Mouse (Mus musculus): ENCODE results near the gene AW011738. TPM values are rescaled to one million over a fixed set of nuclear protein-coding genes. Genes with fewer than 3 reads are reported as not detected.
A peak's percentile ranks its signal among the peaks of the same experiment; 100 is the strongest.

The AW011738 gene
- total and polyA plus RNA-seq, 3 experiments = 4.6 to 12.1 (median 9.7) TPM

DNA sequence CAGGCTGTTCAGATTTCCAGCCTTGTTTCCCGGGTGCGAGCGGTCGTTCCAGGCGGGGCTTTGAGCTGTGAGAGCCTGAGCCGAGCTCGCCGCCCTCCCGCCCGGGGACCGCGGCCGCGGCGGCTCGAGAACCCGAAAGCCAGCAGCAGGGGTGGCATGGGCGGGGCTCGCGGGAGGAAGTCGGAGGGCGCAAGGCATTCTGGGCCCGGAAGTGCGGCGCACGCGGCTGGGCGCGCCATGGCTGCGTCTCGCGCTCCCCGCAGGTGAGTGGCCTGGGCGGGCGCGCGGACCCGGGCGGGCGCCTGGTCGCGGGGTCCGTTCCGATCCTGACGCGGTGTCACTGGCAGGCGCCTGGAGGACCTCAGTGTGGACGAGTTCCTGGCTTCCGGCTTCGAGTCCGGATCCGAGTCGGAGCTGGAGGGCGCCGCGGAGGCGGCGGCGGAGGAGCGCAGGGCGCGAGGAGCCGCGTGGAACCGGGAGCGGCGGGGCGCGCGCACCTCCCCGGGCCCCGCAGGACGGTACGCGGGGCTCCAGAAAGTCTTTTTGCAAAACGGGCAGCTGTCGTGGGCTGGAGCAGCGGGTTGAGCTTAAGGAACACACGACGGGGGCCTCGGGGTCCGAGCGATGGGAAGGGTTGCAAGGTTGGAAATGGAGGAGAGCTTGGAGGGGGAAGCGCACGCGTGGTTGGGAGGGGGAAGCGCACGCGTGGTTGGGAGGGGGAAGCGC, 32.9 kb downstream of the AW011738 start, which contains the start of gene Noc2l:
TSS of gene Noc2l (plus strand) at position 203 of the 726 bp plus-strand sequence.
- Histone ChIP-seq H3K4me3 (peak within 1 kb of the TSS; percentile 75), H3K27me3 (ENCODE audit: control insufficient read depth, insufficient read depth, low read length) (no peaks in the 10 kb centered on the region), H3K9ac (ENCODE audit: low read depth, low read length) (peak within 1 kb of the TSS; percentile 90), H3K36me3 (ENCODE audit: control insufficient read depth, insufficient read depth, low read length) (no peaks in the 10 kb centered on the region), H3K79me2 (replicated peaks; ENCODE audit: control insufficient read depth, insufficient read depth, low read length) (peaks cover 3% of the 10 kb centered on the region), H3K4me1 (ENCODE audit: control insufficient read depth, insufficient read depth, low read length) (peaks cover 2% of the 10 kb centered on the region; the same call in 1 of the 2 replicates), H3K27ac (peak within 1 kb of the TSS; percentile 83)
- DNase-seq = peak; percentile 93 to 94
- under 1% methylated on average over 86 of the region's 90 CpGs for WGBS
- peak; percentile 69 for TF ChIP-seq POLR2A (IDR thresholded peaks at IDR 0.05; ENCODE audit: insufficient read depth, low read depth, low read length)
- no peak for TF ChIP-seq EP300 (IDR thresholded peaks at IDR 0.05; ENCODE audit: insufficient read depth, low read depth, low read length)
- intact Hi-C loops (cut with DNase I) = loop anchor here (2.0 kb wide), 2 partner anchors 33 to 125 kb away; partner anchors contain the start of gene AW011738

DNA sequence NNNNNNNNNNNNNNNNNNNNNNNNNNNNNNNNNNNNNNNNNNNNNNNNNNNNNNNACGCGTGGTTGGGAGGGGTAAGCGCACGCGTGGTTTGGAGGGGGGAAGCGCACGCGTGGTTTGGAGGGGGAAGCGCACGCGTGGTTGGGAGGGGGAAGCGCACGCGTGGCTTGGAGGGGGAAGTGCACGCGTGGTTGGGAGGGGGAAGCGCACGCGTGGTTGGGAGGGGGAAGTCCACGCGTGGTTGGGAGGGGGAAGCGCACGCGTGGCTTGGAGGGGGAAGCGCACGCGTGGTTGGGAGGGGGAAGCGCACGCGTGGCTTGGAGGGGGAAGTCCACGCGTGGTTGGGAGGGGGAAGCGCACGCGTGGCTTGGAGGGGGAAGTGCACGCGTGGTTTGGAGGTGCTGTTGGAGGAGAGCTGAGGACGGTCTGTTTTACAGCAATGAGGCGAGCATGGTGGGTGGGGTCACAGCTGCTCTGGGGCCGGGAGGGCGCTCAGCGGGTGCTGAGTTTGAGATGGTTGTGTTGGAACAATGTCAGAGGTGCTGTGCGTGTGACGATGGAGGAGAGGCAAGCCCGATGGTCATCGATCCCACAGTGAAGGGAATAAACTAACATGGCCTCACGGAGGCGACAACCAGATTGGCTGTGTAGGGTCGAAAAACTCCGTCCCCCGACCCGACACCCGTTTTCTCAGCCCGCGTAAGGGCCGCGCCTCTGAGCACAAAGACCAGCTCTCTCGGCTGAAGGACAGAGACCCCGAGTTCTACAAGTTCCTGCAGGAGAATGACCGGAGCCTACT, 33.7 kb downstream of the AW011738 start:
- TF ChIP-seq EP300 (IDR thresholded peaks at IDR 0.05; ENCODE audit: insufficient read depth, low read depth, low read length) (no peak), POLR2A (IDR thresholded peaks at IDR 0.05; ENCODE audit: insufficient read depth, low read depth, low read length) (no peak), CTCF (IDR thresholded peaks at IDR 0.05) (no peak)
- WGBS = 36% methylated on average over 58 of the region's 60 CpGs

DNA sequence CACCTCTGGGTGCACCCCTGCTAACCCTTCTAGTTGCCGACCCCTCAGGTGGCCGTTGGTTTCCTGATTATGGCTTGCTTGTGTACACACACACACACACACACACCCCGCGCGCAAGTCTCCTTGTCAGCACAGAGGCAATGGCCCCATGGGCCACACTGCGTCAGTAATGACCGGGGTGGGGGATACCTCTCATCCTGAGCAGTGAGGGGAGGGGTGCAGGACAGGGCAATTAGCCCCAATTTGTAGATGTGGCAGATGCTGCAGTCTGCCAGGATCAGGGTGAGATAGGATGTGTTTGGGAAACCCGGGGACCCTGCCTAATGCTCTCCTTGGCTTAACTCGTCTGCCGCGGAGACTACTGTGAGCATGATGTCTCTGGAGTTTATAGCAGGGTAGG, 46.5 kb downstream of the AW011738 start:
- H3K27me3 ChIP-seq (ENCODE audit: control insufficient read depth, insufficient read depth, low read length) = peaks cover 3% of the 10 kb centered on the region; the same call in 1 of the 2 replicates
- H3K4me3 ChIP-seq = no peak overlapping the region
- no peaks in the 10 kb centered on the region for H3K79me2 ChIP-seq (replicated peaks; ENCODE audit: control insufficient read depth, insufficient read depth, low read length)
- H3K27ac ChIP-seq = no peak overlapping the region
- TF ChIP-seq POLR2A (IDR thresholded peaks at IDR 0.05; ENCODE audit: insufficient read depth, low read depth, low read length) (no peak), EP300 (IDR thresholded peaks at IDR 0.05; ENCODE audit: insufficient read depth, low read depth, low read length) (no peak), CTCF (IDR thresholded peaks at IDR 0.05) (no peak)
- no peak overlapping the region for H3K9ac ChIP-seq (ENCODE audit: low read depth, low read length)
- intact Hi-C loops (cut with DNase I) = no loop called here
- no peaks in the 10 kb centered on the region for H3K36me3 ChIP-seq (ENCODE audit: control insufficient read depth, insufficient read depth, low read length)
- WGBS = 69% methylated on average over 11 of the region's 11 CpGs
- peaks cover 2% of the 10 kb centered on the region; the same call in 1 of the 2 replicates for H3K4me1 ChIP-seq (ENCODE audit: control insufficient read depth, insufficient read depth, low read length)
- no peak for DNase-seq

More for the DNA sequence above, 33.7 kb downstream of the AW011738 start:
- Histone ChIP-seq H3K4me3 (no peak overlapping the region), H3K36me3 (ENCODE audit: control insufficient read depth, insufficient read depth, low read length) (no peaks in the 10 kb centered on the region), H3K27ac (no peak overlapping the region), H3K4me1 (ENCODE audit: control insufficient read depth, insufficient read depth, low read length) (peaks cover 2% of the 10 kb centered on the region; the same call in 1 of the 2 replicates), H3K9ac (ENCODE audit: low read depth, low read length) (peak overlapping the region; percentile 39), H3K27me3 (ENCODE audit: control insufficient read depth, insufficient read depth, low read length) (no peaks in the 10 kb centered on the region), H3K79me2 (replicated peaks; ENCODE audit: control insufficient read depth, insufficient read depth, low read length) (peaks cover 3% of the 10 kb centered on the region)
- no peak for DNase-seq
- intact Hi-C loops (cut with DNase I) = loop anchor here (2.0 kb wide), 1 partner anchor 126 kb away; no protein-coding TSS in a partner anchor

DNA sequence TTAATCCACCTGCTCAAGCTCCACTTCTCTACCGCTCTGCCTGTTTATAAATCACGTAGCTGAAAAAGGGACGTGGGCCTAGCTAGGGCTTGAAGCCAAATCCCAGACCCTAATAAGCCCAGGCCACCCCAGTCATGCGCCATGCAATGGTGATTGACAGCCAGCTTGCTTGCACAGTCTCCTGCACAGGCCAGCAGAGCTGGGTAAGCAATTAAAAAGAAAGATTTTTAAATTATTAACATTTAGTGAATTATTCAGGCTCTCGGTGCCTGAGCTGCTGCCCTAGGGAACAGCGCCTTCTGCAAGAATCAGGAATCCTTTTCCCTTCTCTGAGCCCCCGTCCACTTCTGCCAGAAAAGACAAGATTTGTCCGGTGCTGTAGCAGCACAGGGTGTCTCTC, 48.0 kb downstream of the AW011738 start:
- 77% methylated on average over 8 of the region's 8 CpGs for WGBS
- no peak for TF ChIP-seq CTCF (IDR thresholded peaks at IDR 0.05)
- no peak for TF ChIP-seq POLR2A (IDR thresholded peaks at IDR 0.05; ENCODE audit: insufficient read depth, low read depth, low read length)
- TF ChIP-seq EP300 (IDR thresholded peaks at IDR 0.05; ENCODE audit: insufficient read depth, low read depth, low read length) = no peak
- no peaks in the 10 kb centered on the region for H3K36me3 ChIP-seq (ENCODE audit: control insufficient read depth, insufficient read depth, low read length)
- peaks cover 6% of the 10 kb centered on the region; the same call in 1 of the 2 replicates for H3K27me3 ChIP-seq (ENCODE audit: control insufficient read depth, insufficient read depth, low read length)
- no peaks in the 10 kb centered on the region for H3K79me2 ChIP-seq (replicated peaks; ENCODE audit: control insufficient read depth, insufficient read depth, low read length)
- H3K27ac ChIP-seq = no peak overlapping the region
- no peak for DNase-seq
- H3K4me3 ChIP-seq = no peak overlapping the region
- intact Hi-C loops (cut with DNase I) = no loop called here
- H3K9ac ChIP-seq (ENCODE audit: low read depth, low read length) = no peak overlapping the region
- H3K4me1 ChIP-seq (ENCODE audit: control insufficient read depth, insufficient read depth, low read length) = peaks cover 2% of the 10 kb centered on the region; the same call in 1 of the 2 replicates

DNA sequence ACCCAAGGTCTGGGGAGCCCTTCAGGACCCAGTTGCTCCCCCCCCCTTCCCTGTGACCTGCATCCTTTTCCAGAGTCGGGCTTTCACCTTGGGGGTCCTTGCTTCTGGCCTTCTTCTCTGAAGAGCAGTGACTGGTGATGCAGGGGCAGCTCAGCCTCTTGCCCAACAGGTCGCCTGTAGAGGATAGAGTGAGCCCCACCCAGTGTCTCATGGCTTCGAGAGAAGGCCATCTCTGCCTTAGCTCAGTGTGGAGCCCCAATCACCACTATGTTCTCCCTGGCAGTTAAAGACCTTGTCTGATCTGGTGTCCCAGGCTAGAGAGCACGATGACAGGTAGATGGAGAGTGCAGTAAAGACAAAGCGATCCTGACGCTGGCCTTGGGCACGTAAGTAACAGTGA, 49.0 kb downstream of the AW011738 start:
- TF ChIP-seq CTCF (IDR thresholded peaks at IDR 0.05) (no peak), POLR2A (IDR thresholded peaks at IDR 0.05; ENCODE audit: insufficient read depth, low read depth, low read length) (no peak)
- peaks cover 2% of the 10 kb centered on the region; the same call in 1 of the 2 replicates for H3K4me1 ChIP-seq (ENCODE audit: control insufficient read depth, insufficient read depth, low read length)
- H3K79me2 ChIP-seq (replicated peaks; ENCODE audit: control insufficient read depth, insufficient read depth, low read length) = no peaks in the 10 kb centered on the region
- intact Hi-C loops (cut with DNase I) = no loop called here
- no peaks in the 10 kb centered on the region for H3K36me3 ChIP-seq (ENCODE audit: control insufficient read depth, insufficient read depth, low read length)
- WGBS = 35% methylated on average over 7 of the region's 7 CpGs
- no peak overlapping the region for H3K4me3 ChIP-seq
- no peak for DNase-seq
- no peak overlapping the region for H3K27ac ChIP-seq
- peaks cover 6% of the 10 kb centered on the region; the same call in 1 of the 2 replicates for H3K27me3 ChIP-seq (ENCODE audit: control insufficient read depth, insufficient read depth, low read length)
- H3K9ac ChIP-seq (ENCODE audit: low read depth, low read length) = no peak overlapping the region
